Mouse (Mus musculus) ES-E14 (cell line): ENCODE results near the gene Mras. TPM values are rescaled to one million over a fixed set of nuclear protein-coding genes. Genes with fewer than 3 reads are reported as not detected.

Experiments used
- DNase-seq: peaks from one replicate; pipeline ENCODE4 v3.0.0-alpha.2; 2013; ENCODE audit warnings: low read depth, low spot score
- H3K27ac ChIP-seq: 2 replicates; pipeline ENCODE4 v1.5.1; 2012; ENCODE audit warnings: low read depth, mild to moderate bottlenecking, low read length, moderate library complexity, mixed read lengths; ENCODE audit not compliant: poor library complexity, insufficient read depth, severe bottlenecking
- H3K36me3 ChIP-seq: 2 replicates; pipeline ENCODE4 v1.6.1; 2012; ENCODE audit warnings: mild to moderate bottlenecking, low read length, moderate library complexity, mixed read lengths; ENCODE audit not compliant: control insufficient read depth, poor library complexity, insufficient read depth, severe bottlenecking
- H3K4me1 ChIP-seq, 2 experiments: fragments of 150-350 bp in 1 of 2; sonication (generic) in 1 of 2; 2 replicates each; pipeline ENCODE4 v1.6.1; 2012; ENCODE audit warnings: low read length in 2 of 2, mild to moderate bottlenecking in 1 of 2, mixed read lengths in 1 of 2; ENCODE audit not compliant: control insufficient read depth in 2 of 2, insufficient read depth in 2 of 2, poor library complexity in 1 of 2
- H3K4me3 ChIP-seq, 2 experiments: fragments of 150-350 bp in 1 of 2; sonication (generic) in 1 of 2; 2 replicates each; pipeline ENCODE4 v1.5.1; 2012; ENCODE audit warnings: low read length in 2 of 2, low read depth in 1 of 2, mild to moderate bottlenecking in 1 of 2, mixed read lengths in 1 of 2; ENCODE audit not compliant: insufficient read depth in 1 of 2, poor library complexity in 1 of 2, severe bottlenecking in 1 of 2
- H3K9ac ChIP-seq: 2 replicates; pipeline ENCODE4 v1.6.1; 2012; ENCODE audit warnings: low read depth, mild to moderate bottlenecking, low read length, mixed read lengths; ENCODE audit not compliant: poor library complexity, insufficient read depth, severe bottlenecking
- H3K9me3 ChIP-seq: fragments of 150-350 bp; sonication (generic); 2 replicates; pipeline ENCODE4 v1.6.1; 2012; ENCODE audit warnings: low read depth, mild to moderate bottlenecking, low read length; ENCODE audit not compliant: control insufficient read depth, insufficient read depth
- CHD2 ChIP-seq: IDR thresholded peaks from 2 replicates; pipeline ENCODE4 v1.6.1; 2014; ENCODE audit warnings: mild to moderate bottlenecking, low read depth, low read length, inconsistent platforms
- HCFC1 ChIP-seq: IDR thresholded peaks from 2 replicates; pipeline ENCODE4 v1.6.1; 2012; ENCODE audit warnings: low read length, inconsistent platforms, borderline replicate concordance; ENCODE audit not compliant: insufficient read depth
- MAFK ChIP-seq: IDR thresholded peaks from 2 replicates; pipeline ENCODE4 v1.6.1; 2014; ENCODE audit warnings: mild to moderate bottlenecking, low read depth, low read length, inconsistent platforms; ENCODE audit not compliant: insufficient read depth
- ZC3H11A ChIP-seq: IDR thresholded peaks from 2 replicates; pipeline ENCODE4 v1.6.1; 2012; ENCODE audit warnings: low read depth, mild to moderate bottlenecking, inconsistent platforms, low read length, borderline replicate concordance
- ZNF384 ChIP-seq: IDR thresholded peaks from 2 replicates; pipeline ENCODE4 v1.6.1; 2012; ENCODE audit warnings: low read depth, low read length, inconsistent platforms
- in situ Hi-C, 2 experiments: fragments of 600-800 bp; cut with MboI; formaldehyde crosslinking; loops; one replicate each; pipeline ENCODE4 v1.15.1; 2025; ENCODE audit warnings: low sequenced_read_pairs in 2 of 2, inconsistent platforms in 1 of 2; ENCODE audit not compliant: unreplicated experiment in 2 of 2
- total RNA-seq: library from RNA; depleted of rRNA; stranded (reverse); fragments of 300-350 nt; gene quantifications from 2 replicates; pipeline ENCODE4 v1.2.3, GENCODE M21; 2012

The Mras gene
- total RNA-seq, 1 experiment: 28.5 TPM

GRCm38 (mm10) chr9:99390201-99390600, 47.0 kb downstream of the Mras start:
- H3K9me3 ChIP-seq: no peaks in the 10 kb centered on the region

GRCm38 (mm10) chr9:99389506-99389905, 47.7 kb downstream of the Mras start:
- TF ChIP-seq MAFK (no peak), HCFC1 (no peak)
- Histone ChIP-seq H3K9ac (no peak overlapping the region), H3K4me1 (peaks cover 6 to 22% of the 10 kb centered on the region in 2 experiments; a peak in 2 of 4 replicates), H3K27ac (no peak overlapping the region), H3K9me3 (no peaks in the 10 kb centered on the region), H3K36me3 (peaks cover 9% of the 10 kb centered on the region; the same call in 1 of the 2 replicates), H3K4me3 (no peak overlapping the region)
- DNase-seq: no peak
- in situ Hi-C loops: no loop called here

More at GRCm38 (mm10) chr9:99390201-99390600, 47.0 kb downstream of the Mras start:
- Histone ChIP-seq H3K27ac (no peak overlapping the region), H3K4me1 (peaks cover 6 to 23% of the 10 kb centered on the region in 2 experiments; a peak in 2 of 4 replicates), H3K36me3 (peaks cover 9% of the 10 kb centered on the region; the same call in 1 of the 2 replicates), H3K4me3 (no peak overlapping the region), H3K9ac (no peak overlapping the region)
- DNase-seq: no peak
- in situ Hi-C loops: no loop called here
- TF ChIP-seq MAFK (no peak), HCFC1 (no peak), ZNF384 (no peak), ZC3H11A (no peak), CHD2 (no peak)

- peaks cover 9% of the 10 kb centered on the region; the same call in 1 of the 2 replicates for H3K36me3 ChIP-seq
- no peak overlapping the region for H3K27ac ChIP-seq
- peaks cover 6 to 21% of the 10 kb centered on the region in 2 experiments; a peak in 2 of 4 replicates for H3K4me1 ChIP-seq
- H3K4me3 ChIP-seq: no peak overlapping the region
- H3K9me3 ChIP-seq: no peaks in the 10 kb centered on the region
- TF ChIP-seq ZNF384: no peak
- no peak for TF ChIP-seq MAFK
- TF ChIP-seq HCFC1: no peak
- TF ChIP-seq ZC3H11A: no peak
- TF ChIP-seq CHD2: no peak
- no peak overlapping the region for H3K9ac ChIP-seq
- DNase-seq: no peak
- in situ Hi-C loops: no loop called here
These were observed 48.3 kb downstream of the Mras start for GRCm38 (mm10) chr9:99388856-99389255.

- in situ Hi-C loops: no loop called here
- no peak for TF ChIP-seq MAFK
- no peak for TF ChIP-seq ZC3H11A
- TF ChIP-seq CHD2: no peak
- no peak for TF ChIP-seq HCFC1
- no peak for TF ChIP-seq ZNF384
These were observed 49.1 kb downstream of the Mras start for GRCm38 (mm10) chr9:99388078-99388477.

GRCm38 (mm10) chr9:99382556-99382955, 54.6 kb downstream of the Mras start:
- TF ChIP-seq ZC3H11A (no peak), HCFC1 (no peak)
- Histone ChIP-seq H3K27ac (no peak overlapping the region), H3K9me3 (no peaks in the 10 kb centered on the region), H3K4me3 (no peak overlapping the region), H3K4me1 (peaks cover 9 to 22% of the 10 kb centered on the region in 2 experiments; a peak in 3 of 4 replicates), H3K9ac (no peak overlapping the region), H3K36me3 (no peaks in the 10 kb centered on the region)
- in situ Hi-C loops: no loop called here
- no peak for DNase-seq

More at GRCm38 (mm10) chr9:99388078-99388477, 49.1 kb downstream of the Mras start:
- H3K4me3 ChIP-seq: no peak overlapping the region
- no peak overlapping the region for H3K27ac ChIP-seq
- no peak overlapping the region for H3K9ac ChIP-seq
- peaks cover 9% of the 10 kb centered on the region; the same call in 1 of the 2 replicates for H3K36me3 ChIP-seq
- peaks cover 6 to 21% of the 10 kb centered on the region in 2 experiments; a peak in 2 of 4 replicates for H3K4me1 ChIP-seq
- H3K9me3 ChIP-seq: no peaks in the 10 kb centered on the region
- DNase-seq: no peak
